Mouse (Mus musculus) cerebellum, postnatal 14 days (tissue): ENCODE results near the gene Foxa3.

Source experiments
- DNase-seq, 2 experiments: peaks; one replicate each; pipeline ENCODE4 v3.0.0; 2021; ENCODE audit warnings: mixed read lengths in 2 of 2

Foxa3 gene

DNA sequence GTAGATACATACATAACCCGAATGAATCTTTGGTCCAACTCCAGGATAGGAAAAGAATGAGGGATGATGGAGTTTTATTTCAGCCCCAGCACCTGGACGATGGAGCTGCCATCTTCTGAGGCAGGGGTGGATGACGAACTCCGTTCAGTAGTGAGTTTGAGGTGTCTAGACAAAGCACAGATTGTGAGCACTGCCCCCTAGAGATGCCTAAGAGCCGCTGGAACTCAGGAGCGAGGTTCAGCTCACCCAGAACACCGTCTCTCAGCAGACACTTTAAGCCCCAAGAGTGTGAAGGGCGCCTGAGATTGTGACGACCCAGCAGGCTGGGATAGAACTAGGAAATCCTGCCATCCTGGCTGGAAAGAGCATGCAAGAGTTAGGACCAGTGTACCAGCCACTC, 24.5 kb downstream of the Foxa3 start:
- no peak for DNase-seq

DNA sequence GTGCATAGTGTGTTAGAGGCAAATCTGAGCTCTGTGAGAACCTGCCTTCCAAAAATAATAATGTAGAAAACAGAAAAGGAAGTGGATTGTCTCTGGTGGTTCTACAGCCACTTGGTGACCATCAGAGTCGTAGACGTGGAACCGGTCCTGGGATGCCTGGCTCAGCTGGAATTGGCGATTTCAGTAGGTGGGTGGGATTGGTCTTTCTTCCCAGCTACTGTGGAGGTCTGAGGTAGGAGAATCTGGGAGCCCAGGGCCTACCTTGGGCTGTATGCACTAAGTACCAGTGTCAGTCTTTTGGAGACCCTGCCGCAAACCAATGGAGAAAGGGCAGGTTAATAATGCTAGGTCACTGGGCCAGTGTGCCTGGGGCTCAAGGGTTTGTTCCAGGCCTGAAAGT, 30.3 kb downstream of the Foxa3 start:
- no peak for DNase-seq

DNA sequence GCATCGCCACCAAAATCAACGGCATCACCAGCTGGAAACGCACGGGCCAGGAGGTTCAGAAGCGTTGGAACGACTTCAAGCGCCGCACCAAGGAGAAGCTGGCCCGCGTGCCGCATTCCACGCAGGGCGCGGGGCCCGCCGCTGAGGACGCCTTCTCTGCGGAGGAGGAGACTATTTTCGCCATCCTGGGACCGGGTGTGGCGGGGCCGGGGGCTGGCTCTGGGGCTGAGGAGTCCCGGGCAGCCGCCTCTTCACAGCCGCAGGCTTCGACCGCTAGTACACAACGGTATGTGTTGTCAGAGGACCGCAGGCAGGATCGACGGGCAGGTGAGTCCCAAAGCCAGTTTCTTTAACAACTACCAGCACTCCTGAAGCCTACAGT, 31.1 kb downstream of the Foxa3 start:
- DNase-seq: peak; percentile 64 to 68

DNA sequence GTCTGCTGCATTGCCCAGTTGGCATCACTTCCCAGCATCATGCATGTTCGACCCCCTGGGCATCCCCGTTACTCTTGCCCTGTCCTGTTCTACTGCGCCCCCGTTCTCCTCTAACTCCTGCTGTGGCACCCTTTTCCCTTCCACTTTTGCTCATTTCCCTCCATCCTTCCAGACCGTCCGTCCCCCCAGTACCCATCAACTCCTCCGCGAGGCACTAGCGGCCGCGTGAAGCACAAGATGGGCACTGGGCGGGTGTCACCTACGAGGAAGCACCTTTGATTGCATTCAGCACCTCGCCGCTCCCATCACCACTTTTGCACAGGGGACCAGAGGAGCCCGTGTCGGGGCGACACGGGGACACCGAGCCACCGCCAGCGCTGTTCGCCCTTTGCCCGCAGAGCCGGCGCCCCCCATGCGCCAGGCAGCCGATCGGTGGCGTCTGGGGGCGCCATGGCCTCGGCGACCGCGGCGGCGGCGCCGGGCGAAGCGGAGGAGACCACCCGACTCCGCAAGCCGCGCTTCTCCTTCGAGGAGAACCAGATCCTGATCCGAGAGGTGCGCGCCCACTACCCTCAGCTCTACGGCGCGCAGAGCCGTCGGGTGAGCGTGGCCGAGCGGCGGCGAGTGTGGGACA, 31.6 kb downstream of the Foxa3 start:
- DNase-seq: peak; percentile 64 to 68

DNA sequence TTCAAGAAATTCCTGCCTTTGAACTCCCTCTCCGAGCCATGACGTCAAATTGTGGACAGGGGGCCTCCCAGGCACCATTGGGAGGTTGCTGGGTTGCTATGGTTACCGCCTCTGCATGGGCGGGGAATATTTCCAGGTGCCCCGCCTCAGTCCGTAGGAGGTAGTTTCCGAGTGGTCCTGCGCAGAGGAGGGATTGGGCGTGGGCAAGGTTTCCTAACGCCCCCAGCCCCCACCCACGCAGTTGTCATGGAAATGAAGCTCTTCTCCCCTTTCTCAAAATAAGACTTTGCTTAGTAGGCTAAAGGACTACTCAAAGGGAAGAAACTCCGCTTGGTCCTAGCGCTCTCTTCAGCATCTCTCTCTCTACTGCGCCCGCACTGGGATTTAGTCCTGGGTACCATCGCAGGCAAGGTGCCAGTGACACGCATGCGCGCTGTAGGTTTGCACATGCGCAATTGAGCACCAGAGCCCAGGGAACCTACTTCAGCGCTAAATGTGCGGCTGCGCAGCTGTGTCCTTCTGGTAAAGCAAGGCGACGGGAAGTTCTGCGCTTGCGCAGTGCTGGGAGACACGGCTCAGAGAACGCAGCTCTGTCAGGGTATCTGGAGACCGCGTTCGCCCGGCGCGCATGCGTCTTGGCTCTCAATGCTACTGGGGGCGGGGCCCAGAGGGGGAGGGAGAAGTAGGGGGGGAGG, 32.6 kb downstream of the Foxa3 start, which contains the start of gene Mypop:
Gene Mypop (plus strand): TSS at position 645 of the 695 bp plus-strand sequence.
- peak; percentile 100 for DNase-seq

DNA sequence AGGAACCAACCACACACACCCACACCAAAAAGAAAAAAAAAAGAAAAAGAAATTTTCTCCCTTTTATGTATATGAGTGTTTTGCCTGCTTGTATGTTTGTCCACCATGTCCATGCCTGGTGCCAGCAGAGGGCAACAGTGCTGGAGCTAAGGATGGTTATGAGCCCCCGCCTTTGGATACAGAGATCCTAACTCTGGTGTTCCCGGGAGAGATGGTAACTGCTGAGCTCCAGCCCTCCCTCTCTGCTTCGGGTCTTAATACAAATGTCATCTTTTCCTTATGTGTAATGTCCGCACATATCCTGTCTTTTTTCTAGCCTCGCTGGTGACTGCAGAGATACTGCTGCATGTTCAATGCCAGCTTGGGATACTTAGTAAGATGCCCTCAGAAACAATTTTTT, 33.3 kb downstream of the Foxa3 start:
- peak; percentile 73 to 74 for DNase-seq

DNA sequence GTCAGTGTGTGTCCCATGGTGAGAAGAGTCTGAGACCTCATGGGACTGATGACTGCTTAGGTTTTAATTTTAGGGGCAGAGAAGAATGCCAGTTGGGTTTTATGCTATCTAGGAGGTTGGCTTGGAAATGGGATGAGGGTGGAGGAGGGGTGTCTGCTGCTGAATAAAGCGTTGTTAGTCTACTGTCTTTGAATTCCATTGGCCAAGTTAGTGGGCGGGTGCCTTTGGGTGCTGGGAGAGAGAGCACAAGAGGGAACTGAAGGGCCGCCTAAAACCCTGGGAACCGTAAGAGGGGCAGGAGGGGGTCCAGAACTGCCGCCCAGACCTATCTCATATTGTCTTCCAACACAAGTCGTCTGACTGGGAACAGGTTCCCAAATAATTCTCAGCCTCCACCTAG, 34.6 kb downstream of the Foxa3 start:
- no peak for DNase-seq

DNA sequence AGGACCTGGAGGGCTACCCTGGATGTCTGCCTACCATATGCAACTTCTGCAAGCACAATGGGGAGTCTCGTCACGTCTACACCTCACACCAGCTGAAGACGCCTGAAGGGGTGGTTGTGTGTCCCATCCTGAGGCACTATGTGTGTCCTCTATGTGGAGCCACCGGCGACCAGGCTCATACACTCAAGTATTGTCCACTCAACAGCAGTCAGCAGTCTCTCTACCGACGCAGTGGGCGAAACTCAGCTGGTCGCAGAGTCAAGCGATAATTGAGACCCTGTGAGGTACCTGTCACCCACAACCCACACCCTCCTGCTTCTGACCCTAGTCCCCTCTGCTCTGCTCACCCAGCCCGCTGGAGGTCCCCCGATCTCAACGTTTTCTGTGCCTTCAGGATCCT, 35.6 kb downstream of the Foxa3 start:
- no peak for DNase-seq

DNA sequence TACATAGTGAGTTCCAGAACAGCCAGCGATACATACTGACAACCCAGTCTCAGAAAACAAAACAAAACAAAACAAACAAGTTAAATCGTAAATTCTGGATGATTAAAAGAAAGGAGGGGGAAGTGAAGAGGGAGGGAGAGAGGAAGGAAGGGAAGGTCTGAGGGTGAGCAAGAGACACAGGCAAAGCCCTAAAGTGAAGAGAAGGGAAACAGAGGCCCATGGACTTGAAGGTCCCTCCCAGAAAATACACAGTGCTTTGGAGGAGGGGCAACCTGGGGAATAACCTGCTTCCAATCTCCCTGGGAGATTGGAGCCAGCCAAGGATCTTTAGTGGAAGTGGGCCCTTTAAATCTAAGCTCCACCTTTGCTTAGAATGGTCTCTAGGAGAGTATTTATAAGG, 36.2 kb downstream of the Foxa3 start, which contains the start of gene Nanos2:
Gene Nanos2 (plus strand): TSS at position 301 of the 400 bp plus-strand sequence.
- no peak for DNase-seq

DNA sequence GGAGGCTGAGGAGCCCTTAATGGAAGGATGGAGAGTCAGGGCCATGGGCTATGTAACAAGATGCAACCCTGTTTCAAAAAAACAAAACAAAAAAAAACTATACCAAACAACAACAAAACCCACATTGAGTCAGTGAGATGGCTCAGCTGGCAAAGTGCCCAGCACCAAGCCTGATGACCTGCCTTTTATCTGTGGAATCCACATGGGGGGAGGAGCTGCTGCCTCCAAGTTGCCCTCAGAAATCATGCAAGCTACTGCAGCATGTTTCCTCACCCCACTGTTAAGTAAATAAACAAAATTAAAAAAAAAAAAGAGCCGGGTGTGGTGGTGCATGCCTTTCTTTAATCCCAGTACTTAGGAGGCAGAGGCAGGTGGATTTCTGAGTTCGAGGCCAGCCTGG, 36.8 kb downstream of the Foxa3 start:
- DNase-seq: no peak

DNA sequence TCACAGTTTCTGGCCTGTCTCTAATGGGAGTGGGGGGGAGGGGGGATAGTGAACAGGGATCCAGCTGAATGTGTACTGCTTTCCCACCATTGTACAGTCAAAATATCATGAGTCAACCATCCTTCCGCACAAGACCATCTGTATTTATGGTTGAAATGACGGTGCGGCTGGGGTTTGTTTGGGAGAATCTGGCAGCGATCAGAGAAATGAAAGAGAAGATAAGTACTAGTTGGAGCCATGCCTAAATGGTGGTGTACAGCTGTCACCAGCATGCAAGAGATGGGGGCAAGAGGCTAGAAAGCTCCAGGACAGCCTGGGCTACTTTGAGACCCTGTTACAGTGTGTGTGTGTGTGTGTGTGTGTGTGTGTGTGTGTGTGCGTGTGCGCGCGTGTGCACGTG, 45.0 kb downstream of the Foxa3 start:
- DNase-seq: no peak

DNA sequence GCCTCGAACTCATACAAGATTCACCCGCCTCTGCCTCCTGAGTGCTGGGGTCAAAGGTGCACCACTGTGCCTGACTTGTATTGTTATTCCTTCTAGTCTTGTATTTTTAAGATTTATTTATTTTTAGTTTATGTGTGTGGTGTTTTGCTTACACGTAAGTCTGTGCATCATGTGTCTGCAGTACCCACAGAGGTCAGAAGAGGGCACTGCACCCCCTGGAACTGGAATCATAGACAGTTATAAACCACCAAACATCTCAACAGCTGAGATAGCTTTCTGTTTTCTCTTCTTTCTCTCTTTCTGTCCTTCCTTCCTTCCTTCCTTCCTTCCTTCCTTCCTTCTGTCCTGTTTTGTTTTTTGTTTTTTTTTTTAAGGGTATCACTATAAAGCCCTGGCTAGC, 52.4 kb downstream of the Foxa3 start:
- DNase-seq: peak in 1 of 2 experiments; percentile 48

DNA sequence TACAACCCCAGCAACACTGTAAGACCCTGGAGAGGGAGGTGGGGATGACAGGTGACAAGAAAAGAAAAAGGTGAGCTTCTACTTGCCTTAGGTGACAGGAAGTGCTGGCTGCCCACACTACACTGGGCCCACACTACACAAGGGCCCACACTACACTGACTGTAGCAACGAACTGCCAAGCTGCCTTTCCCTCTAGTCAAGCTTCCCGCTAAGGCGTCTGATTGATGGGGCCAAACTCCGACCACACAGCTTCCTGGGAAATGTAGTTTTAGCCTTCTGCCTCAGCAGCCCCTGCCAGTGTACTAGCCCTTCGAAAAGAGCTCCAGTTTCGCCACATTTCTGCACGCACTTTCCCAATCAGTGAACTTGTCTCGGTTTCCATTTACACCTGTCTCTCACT, 55.7 kb downstream of the Foxa3 start:
- DNase-seq: no peak

DNA sequence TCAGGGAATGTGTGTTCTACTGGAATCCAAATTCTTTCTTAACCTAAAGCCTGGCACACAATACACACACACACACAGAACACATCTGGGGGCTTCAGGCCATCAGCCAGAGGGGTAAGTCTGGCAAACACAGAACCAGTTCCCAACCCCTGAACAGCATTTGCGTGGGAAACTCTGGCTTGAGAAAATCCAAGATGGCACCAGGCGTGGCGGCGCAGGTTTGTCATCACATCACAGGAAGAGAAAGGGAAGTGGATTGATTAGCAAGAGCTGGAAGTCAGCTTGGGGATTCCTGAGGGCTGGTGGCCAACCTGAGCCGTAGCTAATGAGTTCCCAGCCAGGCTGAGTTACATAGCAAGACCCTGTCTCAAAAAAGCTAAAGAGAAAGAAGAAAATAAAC, 58.0 kb downstream of the Foxa3 start:
- no peak for DNase-seq

DNA sequence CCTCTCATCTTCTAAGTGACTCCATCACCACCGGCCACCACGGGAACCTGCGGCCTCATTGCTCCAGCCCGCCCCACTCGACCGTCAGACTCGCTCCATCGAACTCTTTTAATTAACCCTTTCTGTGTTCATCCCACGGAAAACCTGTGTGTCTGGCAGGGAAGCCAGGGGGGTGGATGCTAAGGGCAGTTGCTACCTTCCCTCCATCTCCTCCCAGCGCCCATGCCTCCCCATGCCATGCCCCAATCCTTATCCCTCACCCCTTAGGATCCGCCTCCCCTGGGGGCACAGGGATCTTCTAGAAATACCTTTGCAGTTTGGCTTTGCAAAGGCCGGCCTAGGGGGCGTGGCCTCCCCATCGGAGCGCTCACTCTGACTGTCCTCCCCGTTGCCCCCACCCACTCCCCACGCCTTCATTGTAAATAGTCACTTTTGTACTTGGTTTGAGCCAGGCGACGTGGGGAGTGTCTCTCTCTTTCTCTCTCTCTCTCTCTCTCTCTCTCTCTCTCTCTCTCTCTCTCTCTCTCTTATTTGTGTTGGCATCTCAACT, 60.0 kb downstream of the Foxa3 start:
- DNase-seq: peak in 1 of 2 experiments; percentile 30
